Mouse (Mus musculus) lung, postnatal 25 days (tissue): Measurements from ENCODE around the gene Gm4788.
"Not testable (repeated sequence)": the region's sequence is repeated elsewhere in the genome, so short reads cannot be mapped to it uniquely, and the experiment has no call there.

Experiments
- DNase-seq: peaks from one replicate; pipeline ENCODE4 v3.0.0; 2022; ENCODE audit warnings: low spot score

Gm4788 gene

GRCm38 (mm10) chr1:139781143-139781542 lies at the start of gene Gm4788:
Gene Gm4788 (minus strand): TSS chr1:139781243.
- no peak for DNase-seq

GRCm38 (mm10) chr1:139808594-139808993 lies 27.6 kb upstream of the Gm4788 start:
- DNase-seq: no peak

GRCm38 (mm10) chr1:139769913-139770312 lies 11.1 kb downstream of the Gm4788 start:
- DNase-seq: not testable (repeated sequence)

- DNase-seq: not testable (repeated sequence)
Observed at GRCm38 (mm10) chr1:139716681-139717080, 64.4 kb downstream of the Gm4788 start.

- not testable (repeated sequence) for DNase-seq
Observed at GRCm38 (mm10) chr1:139716249-139716648, 64.8 kb downstream of the Gm4788 start.

- DNase-seq: not testable (repeated sequence)
Observed at GRCm38 (mm10) chr1:139649921-139650320, 131.1 kb downstream of the Gm4788 start.
